8 mouse cellular contexts compared by ENCODE assay signal in the genomic region with DNA sequence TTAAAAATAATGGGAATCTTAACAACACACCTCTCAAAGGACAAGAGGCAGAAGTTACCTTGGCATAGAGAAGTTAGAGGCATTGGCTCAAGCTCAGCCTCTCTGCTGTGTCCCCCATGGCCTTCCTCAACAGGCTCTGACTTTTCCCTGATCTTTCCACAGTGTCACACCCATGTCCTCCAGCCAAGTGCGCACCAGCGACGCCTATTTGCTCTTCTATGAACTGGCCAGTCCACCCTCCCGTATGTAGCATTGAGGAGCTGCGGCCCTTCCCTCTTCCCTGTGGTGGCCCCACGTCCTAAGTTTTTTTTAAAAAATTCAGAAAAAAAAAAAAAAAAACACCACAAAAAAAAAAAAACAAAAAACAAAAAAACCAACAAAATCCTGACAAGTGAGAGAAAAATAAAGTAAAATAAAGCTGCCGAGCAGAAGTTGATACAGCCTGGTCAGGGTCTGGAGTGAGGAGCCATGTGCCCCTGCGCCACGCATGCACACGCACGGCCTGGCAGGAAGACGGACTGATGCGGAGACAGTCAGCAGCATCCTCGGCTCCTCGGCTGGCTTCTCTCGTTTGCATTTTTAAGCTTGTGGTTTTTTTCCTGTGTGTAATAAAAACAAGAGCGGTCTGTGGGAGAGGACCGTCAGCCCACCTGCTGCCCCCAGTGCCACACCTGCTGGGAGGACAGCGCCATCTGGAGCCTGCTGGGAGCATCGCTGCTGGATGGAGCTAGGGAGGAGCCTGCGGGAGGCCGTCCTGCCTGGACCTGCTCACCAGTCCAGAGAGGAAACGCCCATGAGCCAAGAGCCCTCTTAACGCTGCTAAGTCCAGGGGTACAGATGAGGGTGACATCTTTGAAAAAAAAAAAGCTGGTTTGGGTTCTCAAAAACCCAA. TPM values are rescaled to one million over a fixed set of nuclear protein-coding genes. Genes with fewer than 3 reads are reported as not detected.
A peak's percentile ranks its signal among the peaks of the same experiment; 100 is the strongest.
DNase-seq lines count a peak whose midpoint lies in the region; ATAC-seq lines count a peak whose summit lies in the region.

No protein-coding gene starts in this region.

- peak; percentile 39 for ATAC-seq in CD4-positive, CD25-positive, alpha-beta regulatory T cell, adult 4 months
- ATAC-seq in cerebellum, adult (ENCODE audit: insufficient number of reproducible peaks, low FRiP score, low TSS enrichment), result 0 out of 2 replicates have a peak, but pooled peaks have one; percentile 57
- peak; percentile 45; the same call in 1 of the 2 replicates for ATAC-seq in forebrain, embryonic 16.5 days
- peak; percentile 51 to 58; a peak in 1 of 4 replicates for ATAC-seq in hematopoietic stem cell, adult 5-6 weeks (replicated peaks in 1 of 2; ENCODE audit: insufficient read depth in 1 of 2, low FRiP score in 2 of 2, low TSS enrichment in 1 of 2, low read depth in 1 of 2, poor library complexity in 2 of 2, severe bottlenecking in 2 of 2)

- H3K27ac ChIP-seq in forebrain, embryonic 16.5 days (ENCODE audit: low read length), result no peak overlapping the region

- 28% methylated on average over 24 of the region's 24 CpGs for WGBS in forebrain, embryonic 16.5 days

- H3K27me3 ChIP-seq in forebrain, embryonic 16.5 days (replicated peaks; ENCODE audit: control insufficient read depth, insufficient read depth, low read length), result no peaks in the 10 kb centered on the region

- H3K4me3 ChIP-seq in forebrain, embryonic 16.5 days (replicated peaks; ENCODE audit: low read length), result no peak overlapping the region

- H3K9ac ChIP-seq in forebrain, embryonic 16.5 days (replicated peaks; ENCODE audit: low read depth, low read length), result no peak overlapping the region

- peaks cover 12% of the 10 kb centered on the region for H3K4me1 ChIP-seq in forebrain, embryonic 16.5 days (replicated peaks; ENCODE audit: control insufficient read depth, insufficient read depth, low read length)

- peak overlapping the region; percentile 44 for H3K4me2 ChIP-seq in forebrain, embryonic 16.5 days (ENCODE audit: low read length)

- DNase-seq in layer of hippocampus, postnatal 10 days (ENCODE audit: low spot score in 2 of 2), result peak; percentile 86 to 91
- peak; percentile 85 for DNase-seq in lung, postnatal 10 days
- peak; percentile 77 for DNase-seq in ovary, postnatal 36 days (ENCODE audit: low spot score)
- peak; percentile 84 to 90 for DNase-seq in thymus, postnatal 10 days (ENCODE audit: low spot score in 2 of 2)

- H3K36me3 ChIP-seq in forebrain, embryonic 16.5 days (ENCODE audit: control insufficient read depth, insufficient read depth), result no peaks in the 10 kb centered on the region

- H3K9me3 ChIP-seq in forebrain, embryonic 16.5 days (ENCODE audit: control insufficient read depth, low read length), result no peaks in the 10 kb centered on the region

RNA-seq across cellular contexts. Expression of gene Mfrp, which starts 7.7 kb away (rescaled TPM):
- polyA plus RNA-seq in CD4-positive, CD25-positive, alpha-beta regulatory T cell, adult 4 months (2017; shearing (Covaris generic)), result not detected
- 0.12 TPM in 1 of 2 replicates, not detected in the other for polyA plus RNA-seq in forebrain, embryonic 16.5 days (2015; fragmentation: Nextera tagmentation; extraction: Ambion mirVana)
- not detected in 2 replicates for total RNA-seq in hematopoietic stem cell, adult 5-6 weeks (2017)
- total RNA-seq in layer of hippocampus, postnatal 10 days (2021), result 1 to 10 TPM in 1 of 2 experiments, not detected in 1; 2.4 TPM

RNA-seq across cellular contexts. Expression of gene C1qtnf5, which starts 13.2 kb away (rescaled TPM):
- not detected for polyA plus RNA-seq in CD4-positive, CD25-positive, alpha-beta regulatory T cell, adult 4 months (2017; shearing (Covaris generic))
- polyA plus RNA-seq in forebrain, embryonic 16.5 days (2015; fragmentation: Nextera tagmentation; extraction: Ambion mirVana), result 2.3 and 2.7 TPM in 2 replicates
- not detected in 2 replicates for total RNA-seq in hematopoietic stem cell, adult 5-6 weeks (2017)
- total RNA-seq in layer of hippocampus, postnatal 10 days (2021), result 10 to 100 TPM; 16.0 to 17.6 TPM

RNA-seq across cellular contexts. Expression of gene Gm49380, which starts 19.4 kb away (rescaled TPM):
- polyA plus RNA-seq in CD4-positive, CD25-positive, alpha-beta regulatory T cell, adult 4 months (2017; shearing (Covaris generic)), result not detected
- polyA plus RNA-seq in forebrain, embryonic 16.5 days (2015; fragmentation: Nextera tagmentation; extraction: Ambion mirVana), result 0.15 and 0.16 TPM in 2 replicates
- not detected in 2 replicates for total RNA-seq in hematopoietic stem cell, adult 5-6 weeks (2017)
- total RNA-seq in layer of hippocampus, postnatal 10 days (2021), result under 1 TPM in 1 of 2 experiments, not detected in 1; 0.43 TPM

RNA-seq across cellular contexts. Expression of gene Rnf26, which starts 19.5 kb away (rescaled TPM):
- polyA plus RNA-seq in CD4-positive, CD25-positive, alpha-beta regulatory T cell, adult 4 months (2017; shearing (Covaris generic)), result 1 to 10 TPM; 4.9 to 5.0 TPM
- 33.4 and 43.2 TPM in 2 replicates for polyA plus RNA-seq in forebrain, embryonic 16.5 days (2015; fragmentation: Nextera tagmentation; extraction: Ambion mirVana)
- 10.8 and 13.0 TPM in 2 replicates for total RNA-seq in hematopoietic stem cell, adult 5-6 weeks (2017)
- 10 to 100 TPM; 30.5 to 30.6 TPM for total RNA-seq in layer of hippocampus, postnatal 10 days (2021)

RNA-seq across cellular contexts. Expression of gene Usp2, which starts 27.0 kb away (rescaled TPM):
- polyA plus RNA-seq in CD4-positive, CD25-positive, alpha-beta regulatory T cell, adult 4 months (2017; shearing (Covaris generic)), result 1 to 10 TPM; 3.7 to 5.2 TPM
- 13.6 and 13.7 TPM in 2 replicates for polyA plus RNA-seq in forebrain, embryonic 16.5 days (2015; fragmentation: Nextera tagmentation; extraction: Ambion mirVana)
- total RNA-seq in hematopoietic stem cell, adult 5-6 weeks (2017), result 2.0 and 3.0 TPM in 2 replicates
- 10 to 100 TPM; 41.7 to 47.2 TPM for total RNA-seq in layer of hippocampus, postnatal 10 days (2021)

Comparison
In these comparisons a context has a peak if more than half of its experiments do, and no peak if none do; other contexts are left out.
1. RNA of gene C1qtnf5, which starts 13.2 kb away (total RNA-seq): 16.0 to 17.6 TPM in layer of hippocampus, postnatal 10 days; not detected in hematopoietic stem cell, adult 5-6 weeks; every median in the first group is over 10 times any median in the second.
2. Peak in every context shown above with its lines, with median percentiles within 50 percentile points of each other: ATAC-seq and DNase-seq.